Mouse (Mus musculus) ES-Bruce4 (cell line): ENCODE data around the gene Snd1. TPM values are rescaled to one million over a fixed set of nuclear protein-coding genes. Genes with fewer than 3 reads are reported as not detected.

Source experiments
- H3K27ac ChIP-seq: 2 replicates; pipeline ENCODE4 v1.5.1; 2012; ENCODE audit warnings: low read length, inconsistent platforms; ENCODE audit not compliant: insufficient read depth
- H3K27me3 ChIP-seq: 2 replicates; pipeline ENCODE4 v1.6.1; 2012; ENCODE audit warnings: mild to moderate bottlenecking, low read length, inconsistent platforms; ENCODE audit not compliant: control insufficient read depth, poor library complexity, insufficient read depth, severe bottlenecking
- H3K36me3 ChIP-seq: 2 replicates; pipeline ENCODE4 v1.6.1; 2012; ENCODE audit warnings: inconsistent platforms, mild to moderate bottlenecking, low read length, moderate library complexity; ENCODE audit not compliant: control insufficient read depth, poor library complexity, insufficient read depth, severe bottlenecking
- H3K4me1 ChIP-seq: one replicate; pipeline ENCODE4 v1.8.1; 2011; ENCODE audit warnings: low read length; ENCODE audit not compliant: control insufficient read depth, insufficient read depth
- H3K4me3 ChIP-seq: 2 replicates; pipeline ENCODE4 v1.5.1; 2011; ENCODE audit warnings: low read depth, mild to moderate bottlenecking, low read length
- H3K9ac ChIP-seq: 2 replicates; pipeline ENCODE4 v1.6.1; 2012; ENCODE audit warnings: low read depth, mild to moderate bottlenecking, inconsistent platforms; ENCODE audit not compliant: poor library complexity, severe bottlenecking
- H3K9me3 ChIP-seq: replicated peaks from 2 replicates; pipeline ENCODE4 v1.6.1; 2012; ENCODE audit warnings: mild to moderate bottlenecking, low read length, inconsistent platforms; ENCODE audit not compliant: control insufficient read depth, poor library complexity, insufficient read depth, severe bottlenecking
- CTCF ChIP-seq: IDR thresholded peaks from one replicate; pipeline ENCODE4 v1.8.1; 2011; ENCODE audit warnings: low read depth, low read length
- EP300 ChIP-seq: IDR thresholded peaks from 2 replicates; pipeline ENCODE4 v1.6.1; 2011; ENCODE audit warnings: low read depth, low read length; ENCODE audit not compliant: insufficient read depth
- POLR2A ChIP-seq: IDR thresholded peaks from one replicate; pipeline ENCODE4 v1.8.1; 2011; ENCODE audit warnings: low read length; ENCODE audit not compliant: insufficient read depth
- polyA plus RNA-seq: library from polyadenylated mRNA; stranded (reverse); fragments of >200 nt; gene quantifications from 2 replicates; pipeline ENCODE4 v1.2.4, GENCODE M21; 2011; ENCODE audit warnings: low read depth; ENCODE audit not compliant: missing spikeins, insufficient read depth, insufficient read length

Snd1 gene
- polyA plus RNA-seq, 1 experiment: 155 TPM

- TF ChIP-seq CTCF (no peak), POLR2A (no peak), EP300 (no peak)
- no peaks in the 10 kb centered on the region for H3K27me3 ChIP-seq
- no peaks in the 10 kb centered on the region for H3K36me3 ChIP-seq
- H3K4me1 ChIP-seq: no peaks in the 10 kb centered on the region
- H3K4me3 ChIP-seq: no peak overlapping the region
- H3K27ac ChIP-seq: no peak overlapping the region
- no peak overlapping the region for H3K9ac ChIP-seq
- H3K9me3 ChIP-seq: no peaks in the 10 kb centered on the region
These were observed 134.4 kb downstream of the Snd1 start for GRCm38 (mm10) chr6:28609291-28609690.

GRCm38 (mm10) chr6:28610127-28610526, 135.2 kb downstream of the Snd1 start:
- no peaks in the 10 kb centered on the region for H3K27me3 ChIP-seq
- TF ChIP-seq POLR2A: no peak
- TF ChIP-seq EP300: no peak
- no peak for TF ChIP-seq CTCF
- H3K4me3 ChIP-seq: no peak overlapping the region
- H3K36me3 ChIP-seq: no peaks in the 10 kb centered on the region
- H3K9me3 ChIP-seq: no peaks in the 10 kb centered on the region
- H3K9ac ChIP-seq: no peak overlapping the region
- H3K4me1 ChIP-seq: no peaks in the 10 kb centered on the region
- no peak overlapping the region for H3K27ac ChIP-seq

GRCm38 (mm10) chr6:28613441-28613840, 138.5 kb downstream of the Snd1 start:
- no peaks in the 10 kb centered on the region for H3K9me3 ChIP-seq
- TF ChIP-seq CTCF (no peak), EP300 (no peak), POLR2A (no peak)
- H3K36me3 ChIP-seq: no peaks in the 10 kb centered on the region
- H3K27me3 ChIP-seq: no peaks in the 10 kb centered on the region
- H3K4me3 ChIP-seq: no peak overlapping the region
- H3K9ac ChIP-seq: no peak overlapping the region
- no peaks in the 10 kb centered on the region for H3K4me1 ChIP-seq
- no peak overlapping the region for H3K27ac ChIP-seq

GRCm38 (mm10) chr6:28614856-28615255, 139.9 kb downstream of the Snd1 start:
- Histone ChIP-seq H3K27me3 (no peaks in the 10 kb centered on the region), H3K36me3 (no peaks in the 10 kb centered on the region), H3K9me3 (no peaks in the 10 kb centered on the region), H3K9ac (no peak overlapping the region), H3K4me3 (no peak overlapping the region), H3K27ac (no peak overlapping the region), H3K4me1 (no peaks in the 10 kb centered on the region)
- TF ChIP-seq EP300 (no peak), CTCF (no peak), POLR2A (no peak)

- H3K36me3 ChIP-seq: no peaks in the 10 kb centered on the region
- H3K4me3 ChIP-seq: no peak overlapping the region
- no peak overlapping the region for H3K9ac ChIP-seq
- no peaks in the 10 kb centered on the region for H3K27me3 ChIP-seq
- H3K27ac ChIP-seq: no peak overlapping the region
- no peak for TF ChIP-seq CTCF
- TF ChIP-seq POLR2A: no peak
- H3K9me3 ChIP-seq: no peaks in the 10 kb centered on the region
- no peaks in the 10 kb centered on the region for H3K4me1 ChIP-seq
These were observed 140.5 kb downstream of the Snd1 start for GRCm38 (mm10) chr6:28615408-28615807.

- Histone ChIP-seq H3K4me1 (no peaks in the 10 kb centered on the region), H3K27ac (no peak overlapping the region), H3K9ac (no peak overlapping the region), H3K9me3 (no peaks in the 10 kb centered on the region), H3K27me3 (no peaks in the 10 kb centered on the region), H3K4me3 (no peak overlapping the region), H3K36me3 (no peaks in the 10 kb centered on the region)
- TF ChIP-seq CTCF (no peak), POLR2A (no peak), EP300 (no peak)
These were observed 141.0 kb downstream of the Snd1 start for GRCm38 (mm10) chr6:28615966-28616365.
